Mouse (Mus musculus): ENCODE data around the gene Zfp398.
A peak's percentile ranks its signal among the peaks of the same experiment; 100 is the strongest.
"Not testable (repeated sequence)": the region's sequence is repeated elsewhere in the genome, so short reads cannot be mapped to it uniquely, and the experiment has no call there.

Zfp398 gene

DNA sequence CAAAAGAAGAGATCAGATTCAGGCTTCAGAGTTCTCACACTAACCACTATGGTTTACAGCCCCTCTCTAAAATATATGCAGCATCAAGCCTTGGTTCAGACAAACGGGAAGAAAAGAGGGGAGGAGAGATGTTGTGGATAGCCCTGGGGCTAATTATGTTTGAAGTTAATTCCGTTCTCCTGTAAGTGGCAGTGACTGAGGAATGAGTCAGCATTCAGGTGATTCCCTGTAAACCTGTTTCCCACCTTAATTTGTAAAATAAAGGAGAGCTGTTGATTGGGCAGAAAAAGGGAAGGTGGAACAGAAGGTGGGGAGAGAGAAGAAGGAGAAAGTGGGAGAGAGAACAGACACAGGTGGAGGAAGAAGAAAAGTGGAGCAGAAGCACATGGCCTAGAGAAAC lies 11.2 kb upstream of the Zfp398 start:
- no peak for DNase-seq (ENCODE audit: low read depth in 1 of 2, low spot score in 2 of 2)

DNA sequence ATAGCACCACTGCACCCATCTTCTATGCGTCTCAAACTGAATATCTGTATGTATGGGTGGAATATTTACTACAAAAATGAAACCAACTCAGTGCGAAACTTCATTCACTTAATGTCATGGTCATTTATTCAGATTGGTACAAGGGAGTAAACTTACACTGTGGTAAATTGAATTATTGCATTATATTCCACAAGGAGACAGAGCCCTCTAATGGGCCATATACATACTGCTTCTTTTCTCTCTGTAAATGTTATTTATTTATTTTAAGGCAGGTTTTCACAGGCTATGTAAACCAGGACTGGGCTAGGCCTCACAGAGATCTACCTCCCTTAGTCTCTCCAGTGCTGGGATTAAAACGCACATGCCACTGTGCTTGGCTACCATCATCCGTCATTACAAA lies 8.0 kb upstream of the Zfp398 start:
- no peak for DNase-seq (ENCODE audit: low read depth in 1 of 2, low spot score in 2 of 2)

DNA sequence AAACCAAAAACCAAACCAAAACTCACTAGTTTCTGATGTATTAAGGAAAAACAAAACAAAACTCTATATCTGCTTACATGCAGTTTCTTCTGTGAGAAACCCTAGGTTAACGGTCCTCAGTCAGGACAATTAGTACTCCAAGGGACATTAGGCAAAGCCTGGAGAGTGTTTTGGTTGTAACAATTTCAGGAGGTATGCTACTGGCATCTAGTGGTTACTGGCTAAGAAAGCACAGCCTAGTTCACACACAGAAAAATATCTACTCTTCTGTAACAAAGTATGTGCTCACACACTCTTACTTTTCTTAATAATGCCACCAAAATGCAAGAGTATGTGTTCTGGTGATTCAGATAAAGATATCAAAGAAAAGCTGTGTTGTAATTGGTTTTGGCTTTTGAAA lies 6.5 kb upstream of the Zfp398 start:
- DNase-seq (ENCODE audit: low read depth in 1 of 2, low spot score in 2 of 2): no peak

DNA sequence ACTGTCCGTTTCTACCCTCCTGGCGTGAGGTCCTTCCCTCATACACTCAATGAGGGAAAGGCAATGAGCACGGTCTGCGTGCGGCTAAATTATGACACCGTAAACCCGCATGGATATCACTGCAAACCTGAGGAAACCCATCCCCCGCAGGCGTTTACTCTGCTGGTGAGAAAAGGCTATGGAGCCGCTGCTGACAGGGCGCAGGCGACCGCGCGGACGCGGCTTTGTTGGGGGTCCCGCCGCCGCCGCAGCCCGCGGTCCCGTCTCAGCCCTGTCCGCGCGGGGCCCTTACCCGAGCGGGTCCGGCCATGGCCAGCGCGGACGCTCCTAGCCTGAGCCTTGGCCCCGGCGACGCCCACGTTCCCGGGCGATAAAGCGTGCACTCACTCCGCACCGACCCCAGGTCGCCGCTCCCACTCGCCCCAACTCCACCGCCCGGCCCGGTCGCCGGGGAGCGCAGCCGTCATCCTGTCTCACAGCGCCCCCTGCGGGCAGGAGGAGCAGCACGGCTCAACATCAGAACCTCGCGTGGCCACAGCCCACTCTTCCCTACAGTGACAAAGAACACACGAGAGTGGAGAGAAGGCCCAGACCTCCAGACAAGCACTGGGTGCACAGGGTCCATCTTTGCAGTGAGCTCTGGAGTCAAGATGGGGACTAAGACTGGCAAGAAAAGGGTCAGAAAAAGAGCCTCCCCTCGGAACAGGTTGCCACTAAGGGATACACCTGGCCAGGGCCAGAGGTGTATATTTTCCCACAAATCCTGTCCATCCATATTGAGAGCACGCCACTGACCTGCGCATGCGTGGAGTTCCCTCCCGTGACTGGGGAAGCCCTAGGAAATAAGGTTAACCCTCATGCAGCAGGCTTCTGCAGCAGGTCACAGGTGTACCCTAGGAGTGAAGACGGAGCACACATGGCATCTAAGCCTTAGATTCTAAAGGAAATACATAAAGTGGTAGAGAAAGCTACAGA lies 5.1 kb upstream of the Zfp398 start, which contains the start of gene Zfp786:
Gene Zfp786 (minus strand): TSS at position 764 of the 975 bp plus-strand sequence.
- peak; percentile 66 to 81 for DNase-seq (ENCODE audit: low read depth in 1 of 2, low spot score in 2 of 2)

DNA sequence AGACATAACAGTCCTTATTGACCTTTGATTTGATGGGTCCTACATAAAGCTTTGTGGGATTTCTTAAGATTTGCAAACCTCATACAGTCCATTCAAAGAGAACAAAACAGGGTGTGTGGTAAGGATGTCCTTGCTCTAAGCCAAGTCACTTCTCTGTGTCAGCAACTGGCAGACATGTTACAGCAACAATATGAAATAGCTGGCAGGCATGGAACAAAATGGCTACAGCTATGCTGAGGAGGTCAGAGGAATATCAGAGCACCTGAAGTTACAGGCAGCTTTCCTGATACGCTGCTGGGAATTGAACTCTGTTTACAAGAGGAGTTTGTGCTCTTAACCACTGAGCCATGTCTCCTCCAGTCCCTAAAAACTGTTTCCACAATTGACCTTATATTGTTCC lies 3.2 kb upstream of the Zfp398 start:
- DNase-seq (ENCODE audit: low read depth in 1 of 2, low spot score in 2 of 2): no peak

DNA sequence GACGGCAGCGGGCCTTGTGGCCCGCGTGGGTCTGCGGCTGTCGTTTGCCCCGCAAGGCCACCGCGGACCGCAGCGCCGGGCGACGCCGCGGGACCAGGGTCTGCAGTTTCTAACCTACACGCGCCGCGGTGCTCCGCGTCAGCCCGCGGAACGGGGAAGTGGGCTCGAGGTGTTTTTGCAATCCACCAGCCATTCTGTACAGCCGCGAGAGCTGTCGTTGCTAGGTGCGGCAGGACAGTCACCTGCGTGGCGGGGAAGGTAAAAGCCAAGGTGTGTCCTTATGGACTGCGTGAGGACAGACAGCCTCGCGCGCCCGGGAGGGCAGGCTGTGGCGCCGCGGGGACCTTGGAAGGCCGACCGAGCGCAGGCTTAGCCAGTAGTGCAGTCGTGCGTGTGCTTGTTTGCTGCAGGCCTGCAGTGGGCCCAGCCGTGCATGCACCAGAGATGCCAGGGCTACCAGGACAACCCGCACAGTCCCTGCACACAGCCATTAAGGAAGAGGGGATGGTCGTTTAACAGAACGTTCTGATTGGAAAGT lies 592 bp downstream of the Zfp398 start:
- DNase-seq (ENCODE audit: low read depth in 1 of 2, low spot score in 2 of 2): no peak

DNA sequence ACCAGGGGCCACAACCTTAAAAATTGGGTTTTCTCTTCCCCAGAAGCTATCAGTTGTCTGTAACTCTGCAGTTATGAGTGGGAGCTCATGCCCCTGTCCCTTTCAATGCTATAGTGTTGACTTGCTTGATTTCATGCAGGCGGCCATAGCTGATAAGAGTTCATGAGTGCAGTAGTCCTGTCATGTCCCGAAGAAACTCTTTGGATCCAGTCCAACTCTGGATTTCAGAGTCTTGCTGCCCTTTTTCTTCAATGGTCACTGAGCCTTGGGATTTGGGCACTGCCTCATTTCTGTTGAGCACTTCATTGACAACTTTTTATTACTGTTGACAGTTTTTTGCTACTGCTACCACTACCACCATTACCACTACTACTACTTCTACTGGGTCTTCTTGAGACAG lies 2.2 kb downstream of the Zfp398 start:
- no peak for DNase-seq (ENCODE audit: low read depth in 1 of 2, low spot score in 2 of 2)

DNA sequence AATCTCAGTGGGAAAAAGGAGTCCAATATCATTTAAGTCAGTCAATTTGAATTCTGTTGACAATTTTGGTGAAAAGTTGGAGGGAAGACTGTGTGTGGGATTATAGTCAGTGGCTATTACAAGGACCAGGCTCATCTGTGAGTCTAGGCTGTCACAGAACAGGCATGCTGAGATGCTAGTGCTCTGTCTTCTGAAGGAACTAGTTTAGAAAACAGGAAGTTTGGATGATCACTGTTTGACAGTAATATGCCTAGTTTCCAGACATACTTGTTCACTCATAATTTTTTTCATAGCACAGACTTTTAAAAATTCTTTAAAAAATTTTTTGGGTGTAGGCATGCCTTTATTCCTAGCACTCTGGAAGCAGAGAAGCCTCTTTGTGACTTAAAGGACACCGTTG lies 5.6 kb downstream of the Zfp398 start:
- no peak for DNase-seq (ENCODE audit: low read depth in 1 of 2, low spot score in 2 of 2)

DNA sequence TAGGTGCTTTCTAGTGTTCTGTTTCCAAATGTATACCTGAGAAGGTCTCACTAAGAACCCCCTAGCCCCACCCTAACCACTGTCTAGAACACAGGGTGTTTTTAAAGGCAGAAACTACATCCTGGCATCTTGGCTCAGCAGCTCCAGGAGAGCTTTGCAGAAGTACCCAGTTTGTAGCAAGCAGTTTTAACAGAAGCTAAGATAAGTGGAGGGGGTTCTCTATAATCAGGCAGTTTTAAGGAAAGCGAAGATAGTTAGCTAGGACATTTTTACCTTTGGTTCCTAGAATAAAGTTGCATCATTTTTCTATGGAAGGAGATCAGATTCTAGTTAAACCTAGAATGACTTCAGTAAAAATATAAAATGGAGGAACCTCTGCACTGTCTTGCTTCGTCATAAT lies 6.4 kb downstream of the Zfp398 start:
- DNase-seq (ENCODE audit: low read depth in 1 of 2, low spot score in 2 of 2): no peak

DNA sequence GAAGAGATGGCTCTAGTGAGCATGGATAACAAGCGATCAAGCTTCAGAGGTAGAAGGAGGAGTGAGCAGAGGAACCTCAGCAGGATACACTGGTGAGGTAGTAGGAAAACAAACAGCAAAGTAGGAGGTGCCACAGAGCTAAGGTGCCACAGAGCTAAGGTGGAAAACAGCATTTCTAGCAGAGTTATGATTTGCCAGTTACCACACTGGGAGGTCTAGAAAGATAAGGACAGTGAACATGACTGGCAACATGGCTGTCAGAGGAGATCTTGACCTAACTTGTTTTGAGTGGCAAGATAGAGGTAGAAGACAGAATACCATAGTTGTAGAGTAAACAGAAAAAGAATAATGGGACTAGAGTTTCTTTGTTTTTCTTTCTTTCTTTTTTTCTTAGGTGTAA lies 6.9 kb downstream of the Zfp398 start:
- DNase-seq (ENCODE audit: low read depth in 1 of 2, low spot score in 2 of 2): no peak

DNA sequence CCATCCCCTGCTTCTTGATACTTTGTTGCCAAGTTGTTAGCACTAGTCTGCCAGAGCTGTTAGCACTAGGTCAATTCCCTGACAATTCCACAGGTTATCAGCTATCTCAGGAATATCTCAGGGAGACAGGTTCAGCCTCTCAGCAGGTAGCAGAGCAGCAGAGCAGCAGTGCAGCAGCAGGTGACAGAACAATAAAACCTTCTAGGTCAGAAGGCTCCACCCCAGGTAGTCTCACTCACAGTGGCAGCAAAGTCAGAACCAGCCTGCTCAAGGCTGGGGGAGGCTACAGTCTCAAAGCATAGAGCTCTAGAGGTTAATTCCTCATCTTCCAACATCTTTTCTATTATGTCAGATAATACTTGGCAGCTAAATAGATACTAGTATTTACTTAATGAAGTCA lies 10.3 kb downstream of the Zfp398 start:
- no peak for DNase-seq (ENCODE audit: low read depth in 1 of 2, low spot score in 2 of 2)

DNA sequence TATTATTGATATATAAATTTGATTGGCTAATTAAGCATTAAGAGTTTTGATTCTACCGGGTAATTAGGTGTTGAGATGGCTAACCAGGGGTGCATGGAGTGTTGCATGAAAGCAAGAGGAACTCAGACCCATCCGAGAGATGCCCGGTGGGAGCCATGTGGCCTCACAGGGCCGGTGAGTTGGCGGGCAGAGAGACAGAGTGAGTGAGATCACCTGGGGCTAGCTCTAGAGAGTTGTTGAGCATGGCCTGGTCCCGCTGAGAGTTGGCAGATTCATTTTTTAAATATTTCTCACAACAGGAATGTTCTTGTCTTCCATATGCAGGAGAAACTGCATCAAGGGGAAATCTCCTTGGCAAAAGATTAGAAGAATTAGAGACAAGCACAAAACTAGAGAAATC lies 21.8 kb downstream of the Zfp398 start:
- no peak for DNase-seq (ENCODE audit: low read depth in 1 of 2, low spot score in 2 of 2)

DNA sequence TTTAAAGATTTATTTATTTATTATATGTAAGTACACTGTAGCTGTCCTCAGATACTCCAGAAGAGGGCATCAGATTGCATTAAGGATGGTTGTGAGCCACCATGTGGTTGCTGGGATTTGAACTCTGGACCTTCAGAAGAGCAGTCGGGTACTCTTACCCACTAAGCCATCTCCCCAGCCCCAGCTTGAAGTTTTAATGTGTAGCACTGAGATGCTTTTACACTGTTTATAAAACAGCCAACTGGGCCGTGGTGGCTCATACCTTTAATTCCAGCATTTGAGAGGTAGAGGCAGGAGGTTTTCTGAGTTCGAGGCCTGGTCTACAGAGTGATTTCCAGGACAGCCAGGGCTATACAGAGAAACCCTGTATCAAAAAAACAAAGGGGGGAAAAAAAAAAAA lies 22.3 kb downstream of the Zfp398 start:
- not testable (repeated sequence) for DNase-seq (ENCODE audit: low read depth in 1 of 2, low spot score in 2 of 2)

DNA sequence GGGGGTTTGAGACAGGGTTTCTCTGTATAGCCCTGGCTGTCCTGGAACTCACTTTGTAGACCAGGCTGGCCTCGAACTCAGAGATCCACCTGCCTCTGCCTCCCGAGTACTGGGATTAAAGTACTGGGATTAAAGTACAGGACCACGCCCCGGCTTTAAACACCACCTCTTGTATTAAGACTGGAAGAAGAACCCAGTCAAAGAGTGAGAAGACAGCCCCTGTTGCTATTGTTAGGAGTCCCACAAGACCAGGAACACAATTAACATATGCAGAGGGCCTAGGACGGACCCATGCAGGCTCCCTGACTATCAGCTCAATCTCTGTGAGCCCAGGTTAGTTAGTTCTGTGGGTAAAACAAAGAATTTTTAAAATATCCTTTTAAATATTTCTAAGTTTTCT lies 36.8 kb downstream of the Zfp398 start:
- DNase-seq (ENCODE audit: low read depth in 1 of 2, low spot score in 2 of 2): no peak

DNA sequence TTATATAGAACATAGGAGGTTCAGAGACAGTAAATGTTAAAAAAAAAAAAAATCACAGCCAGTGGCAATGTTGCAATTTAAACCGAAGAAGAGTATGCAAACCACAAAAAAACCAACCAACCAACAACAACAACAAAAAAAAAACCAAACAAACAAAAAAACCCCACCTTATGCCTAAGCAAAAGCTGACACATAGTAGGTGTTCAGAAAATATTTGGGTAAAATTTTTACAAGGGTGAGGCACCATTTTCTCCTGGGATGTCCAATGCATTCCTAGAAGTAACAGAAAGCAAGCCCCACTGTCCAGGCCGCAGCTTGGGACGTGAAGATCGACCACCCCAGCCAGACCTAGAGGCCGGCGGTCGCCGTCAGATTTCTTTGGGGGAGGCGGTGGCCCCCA lies 41.6 kb downstream of the Zfp398 start, which contains the start of gene Zfp282:
Gene Zfp282 (plus strand): TSS at position 147 of the 400 bp plus-strand sequence.
- no peak for DNase-seq (ENCODE audit: low read depth in 1 of 2, low spot score in 2 of 2)

DNA sequence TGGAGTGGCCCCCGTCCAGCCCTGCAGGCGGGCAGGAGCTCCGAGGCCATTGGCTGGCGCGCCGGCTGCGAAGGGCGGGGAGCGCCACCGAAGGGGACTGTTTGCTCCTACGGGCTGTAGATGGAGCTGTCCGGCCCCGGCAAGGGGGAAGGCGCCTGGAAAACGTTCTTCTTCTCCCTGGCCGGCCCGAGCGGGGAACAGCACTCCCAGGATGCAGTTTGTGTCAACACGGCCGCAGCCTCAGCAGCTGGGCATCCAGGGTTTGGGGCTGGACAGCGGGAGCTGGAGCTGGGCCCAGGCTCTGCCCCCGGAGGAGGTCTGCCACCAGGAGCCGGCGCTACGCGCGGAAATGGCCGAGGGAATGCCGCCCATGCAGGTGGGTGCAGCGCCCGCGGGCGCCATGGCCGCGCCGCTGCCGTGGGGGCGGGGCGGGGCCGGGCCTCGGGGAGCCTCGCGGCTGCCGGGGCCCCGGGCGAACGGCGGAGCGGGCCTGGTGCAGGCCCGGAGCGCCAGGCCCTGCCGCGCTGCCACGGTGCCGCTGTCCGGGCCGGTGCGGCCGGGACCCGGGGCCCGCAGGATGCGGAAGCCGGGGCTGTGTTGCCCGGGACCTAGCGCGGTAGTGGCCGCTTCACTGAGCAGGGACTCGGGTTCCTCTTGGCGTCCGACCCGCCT lies 42.1 kb downstream of the Zfp398 start:
- DNase-seq (ENCODE audit: low read depth in 1 of 2, low spot score in 2 of 2): peak; percentile 62 to 74

DNA sequence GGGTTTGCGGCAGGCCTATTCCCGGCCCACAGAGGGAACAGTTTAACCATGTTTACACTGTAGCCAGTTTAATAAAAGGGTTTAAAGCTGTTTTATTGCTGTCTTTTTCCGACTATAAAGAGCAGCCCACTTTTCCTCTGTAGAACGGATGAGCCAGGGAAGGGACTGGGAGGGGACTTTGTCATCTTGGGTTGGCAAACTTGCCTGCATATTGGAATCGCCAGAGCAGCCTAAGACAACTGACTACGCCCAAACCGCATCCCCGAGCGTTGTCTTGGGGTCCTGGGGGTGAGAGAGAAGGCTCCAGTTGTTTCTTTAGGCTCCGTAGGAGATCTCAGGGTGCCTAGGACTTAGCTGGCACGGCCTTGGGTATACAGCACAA lies 42.7 kb downstream of the Zfp398 start:
- DNase-seq (ENCODE audit: low read depth in 1 of 2, low spot score in 2 of 2): no peak

DNA sequence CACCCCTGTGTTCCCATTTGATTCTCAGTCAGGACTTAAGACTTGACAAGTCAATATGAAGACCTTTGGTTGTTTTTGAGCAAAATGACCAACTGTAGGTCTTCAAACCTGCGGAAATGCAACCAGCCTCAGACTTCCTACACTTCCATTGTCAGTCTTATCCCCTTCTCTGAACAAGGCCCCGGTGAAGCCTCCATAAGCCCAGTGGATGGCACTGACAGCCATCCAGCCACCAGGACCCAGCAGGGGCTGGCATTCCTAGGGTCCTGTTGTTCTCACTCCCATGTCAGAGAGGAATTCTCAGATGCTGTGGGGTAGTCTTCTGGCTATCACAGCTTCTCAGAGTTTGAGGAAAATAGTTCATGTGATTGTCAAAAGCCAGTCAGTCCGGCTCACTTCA lies 43.1 kb downstream of the Zfp398 start:
- no peak for DNase-seq (ENCODE audit: low read depth in 1 of 2, low spot score in 2 of 2)

DNA sequence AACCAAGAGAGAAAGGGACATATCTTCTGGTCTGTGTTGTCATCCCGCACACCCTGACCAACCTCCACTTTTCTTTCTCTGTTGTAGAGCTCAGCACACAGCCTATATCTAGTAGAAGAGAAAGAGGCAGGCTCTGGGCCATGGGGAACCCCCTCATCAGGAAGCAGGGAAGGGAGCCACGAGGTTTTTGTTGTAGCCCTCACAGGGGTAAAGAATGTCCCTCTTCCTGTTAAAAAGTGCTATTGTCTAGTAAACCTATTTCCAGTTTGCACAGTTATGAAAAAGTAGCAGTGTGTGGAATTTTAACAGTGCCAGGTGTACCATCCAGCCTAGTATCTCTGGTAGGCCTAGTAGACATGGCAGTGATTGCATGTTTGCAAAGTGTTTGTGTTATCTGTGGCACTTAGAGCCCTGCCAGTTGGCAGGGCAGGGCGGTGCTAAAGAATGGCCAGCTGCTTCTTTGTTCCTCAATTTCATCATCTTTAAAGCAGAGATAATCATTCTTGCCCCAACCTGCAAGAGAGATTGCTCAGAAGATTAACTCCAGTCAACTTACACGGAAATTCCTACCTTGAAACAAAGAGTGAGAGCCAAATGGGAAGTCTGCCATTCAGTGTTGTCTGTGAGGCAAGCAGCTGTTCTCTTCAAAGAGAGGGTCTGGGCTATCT lies 43.7 kb downstream of the Zfp398 start:
- DNase-seq (ENCODE audit: low read depth in 1 of 2, low spot score in 2 of 2): no peak

DNA sequence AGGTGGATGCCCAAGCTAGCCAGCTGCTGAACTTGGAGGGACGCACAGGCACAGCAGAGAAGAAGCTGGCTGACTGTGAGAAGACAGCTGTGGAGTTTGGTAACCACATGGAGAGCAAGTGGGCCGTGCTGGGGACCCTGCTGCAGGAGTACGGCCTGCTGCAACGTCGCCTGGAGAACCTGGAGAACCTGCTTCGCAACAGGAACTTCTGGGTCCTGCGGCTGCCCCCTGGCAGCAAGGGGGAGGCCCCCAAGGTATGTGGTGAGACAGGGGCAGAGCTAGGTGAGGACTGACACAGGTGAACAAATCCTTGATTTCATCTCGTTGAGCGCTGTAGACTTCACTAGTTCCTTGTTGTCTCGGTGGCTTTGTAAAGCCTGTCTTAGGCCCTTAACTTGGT lies 44.7 kb downstream of the Zfp398 start:
- no peak for DNase-seq (ENCODE audit: low read depth in 1 of 2, low spot score in 2 of 2)

DNA sequence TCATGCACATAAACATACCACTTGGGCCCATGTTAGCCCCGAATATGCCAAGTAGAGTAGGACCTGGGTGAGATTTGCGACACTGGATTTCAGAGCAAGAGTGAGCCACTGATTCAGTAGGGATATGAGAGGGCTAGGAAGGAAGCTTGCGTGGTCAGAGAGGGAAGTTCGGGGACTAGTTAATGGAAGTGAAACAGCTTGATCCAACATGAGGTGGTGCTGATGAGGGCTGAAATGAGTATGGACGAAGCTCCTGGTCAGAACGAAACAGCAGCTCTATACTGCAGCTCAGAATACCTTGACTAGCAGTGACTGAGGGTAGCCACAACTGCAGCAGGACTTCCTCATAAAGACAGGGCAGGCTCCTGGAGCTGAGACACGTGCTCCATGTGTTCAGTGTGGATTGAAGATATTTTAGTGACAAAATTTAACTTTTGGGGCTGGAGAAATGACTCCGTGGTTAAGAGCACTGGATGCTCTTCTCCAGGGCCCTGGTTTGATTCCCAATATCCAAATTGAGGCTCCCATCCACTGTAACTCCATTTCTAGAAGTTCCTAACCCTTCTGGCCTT lies 53.4 kb downstream of the Zfp398 start:
- peak in 1 of 2 experiments; percentile 13 for DNase-seq (ENCODE audit: low read depth in 1 of 2, low spot score in 2 of 2)
